Mouse (Mus musculus): ENCODE measurements around the gene Cpeb2. TPM values are rescaled to one million over a fixed set of nuclear protein-coding genes. Genes with fewer than 3 reads are reported as not detected.
A peak's percentile ranks its signal among the peaks of the same experiment; 100 is the strongest.

Gene Cpeb2
- polyA plus RNA-seq, 2 experiments = 4.5 to 5.7 TPM

- Histone ChIP-seq H3K4me3 (replicated peaks; ENCODE audit: low read length) (peak overlapping the region; percentile 88), H3K36me3 (ENCODE audit: control insufficient read depth, insufficient read depth, low read length) (no peaks in the 10 kb centered on the region), H3K4me1 (ENCODE audit: control insufficient read depth, insufficient read depth, low read length) (peaks cover 9% of the 10 kb centered on the region; the same call in 1 of the 2 replicates), H3K9ac (ENCODE audit: low read depth, low read length, severe bottlenecking) (peak overlapping the region; percentile 81), H3K27ac (replicated peaks; ENCODE audit: low read depth, low read length) (peak overlapping the region; percentile 92), H3K27me3 (ENCODE audit: control insufficient read depth, insufficient read depth, low read length) (0 out of 2 replicates have a peak, but pooled peaks cover 3% of the 10 kb centered on the region), H3K4me2 (replicated peaks; ENCODE audit: low read depth, low read length, severe bottlenecking) (peak overlapping the region; percentile 94), H3K9me3 (ENCODE audit: control insufficient read depth, low read length) (no peaks in the 10 kb centered on the region)
- DNase-seq (ENCODE audit: low spot score) = peak; percentile 54
- WGBS = 1% methylated on average over 15 of the region's 101 CpGs
- TF ChIP-seq POLR2A (IDR thresholded peaks at IDR 0.05; ENCODE audit: borderline replicate concordance, extremely low read depth, insufficient read depth, insufficient read length) = 0 out of 2 replicates have a peak, but pooled peaks have one; percentile 13
- peak; percentile 53 for ATAC-seq (ENCODE audit: low FRiP score, low read depth)
Measured at GRCm38 (mm10) chr5:43233316-43234181, 579 bp downstream of the Cpeb2 start.

GRCm38 (mm10) chr5:43234321-43235185, 1.6 kb downstream of the Cpeb2 start:
- H3K27ac ChIP-seq (replicated peaks; ENCODE audit: low read depth, low read length) = peak overlapping the region; percentile 92
- under 1% methylated on average over 61 of the region's 113 CpGs for WGBS
- 0 out of 2 replicates have a peak, but pooled peaks have one; percentile 10 for ATAC-seq (ENCODE audit: low FRiP score, low read depth)
- peak overlapping the region; percentile 81 for H3K9ac ChIP-seq (ENCODE audit: low read depth, low read length, severe bottlenecking)
- H3K4me3 ChIP-seq (replicated peaks; ENCODE audit: low read length) = peak overlapping the region; percentile 88
- DNase-seq (ENCODE audit: low spot score) = no peak
- 0 out of 2 replicates have a peak, but pooled peaks cover 3% of the 10 kb centered on the region for H3K27me3 ChIP-seq (ENCODE audit: control insufficient read depth, insufficient read depth, low read length)
- peaks cover 2% of the 10 kb centered on the region; the same call in 1 of the 2 replicates for H3K36me3 ChIP-seq (ENCODE audit: control insufficient read depth, insufficient read depth, low read length)
- no peaks in the 10 kb centered on the region for H3K9me3 ChIP-seq (ENCODE audit: control insufficient read depth, low read length)
- peak overlapping the region; percentile 94 for H3K4me2 ChIP-seq (replicated peaks; ENCODE audit: low read depth, low read length, severe bottlenecking)
- no peak for TF ChIP-seq POLR2A (IDR thresholded peaks at IDR 0.05; ENCODE audit: borderline replicate concordance, extremely low read depth, insufficient read depth, insufficient read length)
- H3K4me1 ChIP-seq (ENCODE audit: control insufficient read depth, insufficient read depth, low read length) = peaks cover 9% of the 10 kb centered on the region; the same call in 1 of the 2 replicates

- H3K36me3 ChIP-seq (ENCODE audit: control insufficient read depth, insufficient read depth, low read length) = peaks cover 3% of the 10 kb centered on the region; the same call in 1 of the 2 replicates
- H3K27ac ChIP-seq (replicated peaks; ENCODE audit: low read depth, low read length) = peak overlapping the region; percentile 92
- H3K4me3 ChIP-seq (replicated peaks; ENCODE audit: low read length) = peak overlapping the region; percentile 88
- ATAC-seq (ENCODE audit: low FRiP score, low read depth) (no peak), DNase-seq (ENCODE audit: low spot score) (no peak)
- 3% methylated on average over 27 of the region's 27 CpGs for WGBS
- H3K9ac ChIP-seq (ENCODE audit: low read depth, low read length, severe bottlenecking) = peak overlapping the region; percentile 81
- no peak for TF ChIP-seq POLR2A (IDR thresholded peaks at IDR 0.05; ENCODE audit: borderline replicate concordance, extremely low read depth, insufficient read depth, insufficient read length)
- H3K4me1 ChIP-seq (ENCODE audit: control insufficient read depth, insufficient read depth, low read length) = peaks cover 9% of the 10 kb centered on the region; the same call in 1 of the 2 replicates
- no peaks in the 10 kb centered on the region for H3K9me3 ChIP-seq (ENCODE audit: control insufficient read depth, low read length)
- H3K27me3 ChIP-seq (ENCODE audit: control insufficient read depth, insufficient read depth, low read length) = 0 out of 2 replicates have a peak, but pooled peaks cover 3% of the 10 kb centered on the region
- peak overlapping the region; percentile 94 for H3K4me2 ChIP-seq (replicated peaks; ENCODE audit: low read depth, low read length, severe bottlenecking)
Measured at GRCm38 (mm10) chr5:43235186-43235785, 2.3 kb downstream of the Cpeb2 start.

- DNase-seq (ENCODE audit: low spot score) = no peak
- H3K36me3 ChIP-seq (ENCODE audit: control insufficient read depth, insufficient read depth, low read length) = peaks cover 3% of the 10 kb centered on the region; the same call in 1 of the 2 replicates
- H3K4me2 ChIP-seq (replicated peaks; ENCODE audit: low read depth, low read length, severe bottlenecking) = peak overlapping the region; percentile 94
- H3K4me1 ChIP-seq (ENCODE audit: control insufficient read depth, insufficient read depth, low read length) = peaks cover 9% of the 10 kb centered on the region; the same call in 1 of the 2 replicates
- no peak for ATAC-seq (ENCODE audit: low FRiP score, low read depth)
- H3K4me3 ChIP-seq (replicated peaks; ENCODE audit: low read length) = peak overlapping the region; percentile 88
- no peak overlapping the region for H3K9ac ChIP-seq (ENCODE audit: low read depth, low read length, severe bottlenecking)
- no peak for TF ChIP-seq POLR2A (IDR thresholded peaks at IDR 0.05; ENCODE audit: borderline replicate concordance, extremely low read depth, insufficient read depth, insufficient read length)
- WGBS = 26% methylated on average over 5 of the region's 5 CpGs
- H3K27ac ChIP-seq (replicated peaks; ENCODE audit: low read depth, low read length) = no peak overlapping the region
- no peaks in the 10 kb centered on the region for H3K9me3 ChIP-seq (ENCODE audit: control insufficient read depth, low read length)
- 0 out of 2 replicates have a peak, but pooled peaks cover 3% of the 10 kb centered on the region for H3K27me3 ChIP-seq (ENCODE audit: control insufficient read depth, insufficient read depth, low read length)
Measured at GRCm38 (mm10) chr5:43235997-43236396, 3.0 kb downstream of the Cpeb2 start.

Measured in limb, embryonic 14.5 days (tissue).